Mouse (Mus musculus) spleen, adult 18-20 months (tissue): ENCODE data around the gene Adam15.

Experiments used
- DNase-seq, 2 experiments: peaks; one replicate each; pipeline ENCODE4 v3.0.0; 2022; ENCODE audit warnings: mixed read lengths in 2 of 2

The Adam15 gene

DNA sequence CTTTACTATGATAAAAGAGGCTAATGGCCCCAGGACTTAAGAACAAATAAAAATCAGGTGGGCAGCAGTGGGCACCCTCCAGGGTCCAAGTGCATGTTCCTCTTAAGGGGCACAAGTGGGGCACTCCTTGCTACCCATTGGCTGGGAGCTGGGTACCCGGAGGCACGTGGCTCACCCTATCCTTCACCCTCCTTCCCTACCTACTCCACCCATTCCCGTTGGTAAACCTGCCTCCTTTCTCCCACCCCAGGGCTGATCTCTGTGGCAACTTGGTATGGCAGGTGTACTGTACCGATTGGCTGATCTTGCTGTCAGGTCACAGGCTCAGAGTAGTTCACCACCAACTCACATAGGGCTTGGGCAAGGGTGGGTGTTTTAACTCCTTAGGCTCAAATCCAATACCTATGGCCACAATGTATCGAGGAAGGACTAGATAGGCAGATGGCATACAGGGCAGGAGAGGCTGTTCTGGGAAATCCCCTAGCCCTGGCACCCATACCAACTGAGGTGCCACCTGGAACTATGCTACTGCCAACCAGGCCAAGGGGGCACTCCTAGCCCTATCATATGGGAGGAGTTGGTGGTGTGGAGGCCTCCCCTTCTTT is 34.0 kb upstream of the Adam15 start:
- no peak for DNase-seq

DNA sequence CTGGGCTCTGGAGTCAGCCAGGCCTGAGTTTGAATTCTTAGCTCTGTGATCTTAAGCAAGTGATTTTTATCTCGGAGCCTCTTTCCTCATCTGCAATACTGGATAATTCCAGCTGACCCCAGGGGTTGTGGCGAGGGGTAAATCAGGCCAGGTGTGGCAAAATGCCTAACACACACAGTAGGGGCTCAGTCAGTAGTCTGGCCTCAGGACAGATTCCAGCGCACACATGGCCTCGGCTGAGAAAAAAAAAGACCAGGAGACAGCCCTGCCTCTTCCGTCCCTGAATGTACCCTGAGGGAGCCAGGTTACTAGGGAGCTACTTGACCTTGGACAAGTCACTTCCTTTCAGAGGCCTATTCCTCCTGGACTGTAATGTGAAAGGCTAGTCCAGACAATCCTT is 33.2 kb upstream of the Adam15 start:
- no peak for DNase-seq

DNA sequence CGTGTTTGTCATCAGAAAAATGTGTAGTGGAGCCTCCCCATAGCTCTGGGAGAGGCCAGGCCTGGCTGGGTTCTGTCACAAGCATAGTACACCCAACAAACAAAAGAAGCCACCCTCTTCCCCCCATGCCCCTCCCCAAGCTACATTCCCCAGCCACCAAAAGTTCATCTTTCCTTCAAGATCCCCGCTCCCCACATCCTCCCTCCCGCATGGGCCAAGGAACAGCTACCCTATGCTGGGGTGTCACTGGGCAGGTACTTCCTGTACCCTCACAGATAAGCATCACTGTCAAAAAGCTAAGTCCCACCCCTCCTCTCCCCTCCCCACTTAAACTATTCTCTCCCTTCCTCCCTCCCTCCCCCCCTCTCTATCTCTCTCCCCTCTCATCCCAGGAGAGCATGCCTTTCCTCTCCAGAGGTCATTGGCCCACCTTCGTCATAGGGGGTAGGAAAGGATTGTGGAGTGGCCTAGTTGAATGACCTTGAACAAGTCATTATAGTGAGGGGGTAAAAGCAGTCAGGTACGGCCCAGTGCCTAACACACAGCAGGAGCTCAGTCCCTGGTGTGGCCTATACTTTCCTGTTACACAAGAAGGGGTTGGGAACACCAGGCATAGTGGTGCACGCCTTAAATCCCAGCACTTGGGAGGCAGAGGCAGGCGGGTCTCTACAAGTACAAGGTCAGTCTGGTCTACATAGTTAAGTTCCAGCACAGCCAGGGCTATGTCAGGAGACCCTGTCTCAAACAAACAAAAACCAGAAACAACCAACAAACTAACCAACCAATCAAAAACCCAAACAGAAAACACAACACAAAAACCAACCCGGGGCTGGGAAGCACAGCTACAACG is 32.5 kb upstream of the Adam15 start:
- DNase-seq: no peak

DNA sequence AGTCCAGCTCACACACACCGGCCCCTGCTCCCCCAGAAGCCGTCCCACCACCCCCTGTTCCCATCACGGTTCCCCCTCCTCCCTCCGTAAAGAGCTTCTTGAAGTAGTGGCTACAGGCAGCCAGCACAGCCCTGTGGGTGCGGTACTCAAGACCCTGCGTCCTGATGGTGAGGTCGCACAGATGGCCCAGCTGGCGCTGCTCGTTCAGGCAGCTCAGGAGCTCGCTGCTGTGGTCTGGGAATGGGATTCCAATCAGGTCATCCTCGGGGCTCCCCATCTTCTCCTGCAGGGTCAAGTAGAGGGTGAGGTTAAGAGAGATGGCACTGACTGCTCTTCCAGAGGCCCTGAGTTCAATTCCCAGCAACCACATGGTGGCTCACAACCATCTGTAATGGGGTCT is 31.4 kb upstream of the Adam15 start:
- DNase-seq: no peak

DNA sequence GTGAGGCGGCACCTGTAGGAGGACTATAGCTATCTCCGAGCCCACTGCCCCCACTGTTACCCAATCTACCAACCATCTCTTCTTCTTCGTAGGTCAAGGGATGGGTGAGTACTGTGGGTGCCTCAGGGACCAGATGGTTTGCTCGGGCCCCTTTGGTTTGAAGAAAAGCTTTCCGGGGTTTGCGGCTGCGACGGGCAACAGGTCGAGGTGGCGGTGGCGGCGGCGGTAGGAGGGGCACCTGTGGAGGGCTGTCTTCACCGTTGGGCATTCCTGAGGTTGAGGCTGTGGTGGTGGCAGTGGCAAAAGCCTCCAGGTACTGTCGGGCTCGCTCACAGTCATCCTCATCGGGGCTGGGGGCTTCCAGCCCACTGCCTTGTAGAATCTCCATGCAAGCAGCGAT is 30.9 kb upstream of the Adam15 start:
- DNase-seq: no peak

DNA sequence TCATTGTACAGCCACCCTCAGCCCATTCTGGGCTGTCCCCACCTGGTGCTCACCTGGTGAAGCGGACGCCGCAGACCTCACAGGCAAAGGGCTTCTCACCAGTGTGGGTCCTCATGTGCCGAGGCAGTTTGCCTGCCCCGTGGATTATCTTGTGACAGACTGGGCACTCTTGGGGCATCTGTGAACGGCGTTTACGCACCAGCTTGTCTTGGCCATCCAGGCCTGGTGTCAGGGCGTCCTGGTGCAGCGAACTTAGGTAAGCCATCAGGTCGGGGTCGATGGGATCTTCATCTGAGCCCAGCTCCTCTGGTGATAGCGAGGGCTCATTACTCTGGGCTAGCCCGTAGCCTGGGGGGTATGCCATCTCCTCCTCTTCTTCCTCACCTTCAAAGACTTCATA is 30.5 kb upstream of the Adam15 start:
- no peak for DNase-seq

DNA sequence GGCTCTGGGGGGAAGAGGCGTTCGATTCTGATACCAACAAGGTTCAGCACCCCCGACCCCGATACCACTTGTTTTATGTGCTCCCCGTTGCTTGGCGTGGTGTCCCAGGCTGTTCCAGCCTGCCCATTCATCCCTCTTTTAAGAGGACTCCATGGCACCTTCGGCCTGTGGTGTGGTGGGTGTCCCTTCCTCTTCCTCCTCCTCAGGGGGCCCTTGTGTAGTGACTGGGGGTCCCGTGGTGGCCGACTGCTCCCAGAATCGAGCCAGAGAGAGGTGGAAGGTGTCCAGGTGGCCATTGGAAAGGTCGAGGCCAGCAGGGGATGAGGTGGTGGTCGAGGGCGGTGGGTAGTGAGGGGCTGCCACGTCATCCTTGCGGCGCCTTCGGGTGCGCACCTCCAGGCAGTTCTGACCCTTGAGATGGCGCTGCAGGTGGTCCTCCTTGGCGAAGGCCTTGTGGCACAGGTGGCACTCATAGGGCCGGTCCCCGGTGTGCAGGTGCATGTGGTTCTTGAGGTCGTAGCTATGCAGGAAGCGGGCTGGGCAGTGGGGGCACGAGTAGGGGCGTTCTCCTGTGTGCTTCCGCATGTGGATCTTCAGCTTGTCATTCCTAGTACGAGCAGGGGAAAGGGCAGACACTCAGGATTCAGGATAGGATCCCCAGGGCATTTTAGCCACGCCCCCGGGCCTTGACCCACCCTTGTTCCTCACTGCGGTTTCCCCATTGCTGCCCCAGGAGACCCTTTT is 29.8 kb upstream of the Adam15 start:
- peak in 1 of 2 experiments; percentile 42 for DNase-seq

DNA sequence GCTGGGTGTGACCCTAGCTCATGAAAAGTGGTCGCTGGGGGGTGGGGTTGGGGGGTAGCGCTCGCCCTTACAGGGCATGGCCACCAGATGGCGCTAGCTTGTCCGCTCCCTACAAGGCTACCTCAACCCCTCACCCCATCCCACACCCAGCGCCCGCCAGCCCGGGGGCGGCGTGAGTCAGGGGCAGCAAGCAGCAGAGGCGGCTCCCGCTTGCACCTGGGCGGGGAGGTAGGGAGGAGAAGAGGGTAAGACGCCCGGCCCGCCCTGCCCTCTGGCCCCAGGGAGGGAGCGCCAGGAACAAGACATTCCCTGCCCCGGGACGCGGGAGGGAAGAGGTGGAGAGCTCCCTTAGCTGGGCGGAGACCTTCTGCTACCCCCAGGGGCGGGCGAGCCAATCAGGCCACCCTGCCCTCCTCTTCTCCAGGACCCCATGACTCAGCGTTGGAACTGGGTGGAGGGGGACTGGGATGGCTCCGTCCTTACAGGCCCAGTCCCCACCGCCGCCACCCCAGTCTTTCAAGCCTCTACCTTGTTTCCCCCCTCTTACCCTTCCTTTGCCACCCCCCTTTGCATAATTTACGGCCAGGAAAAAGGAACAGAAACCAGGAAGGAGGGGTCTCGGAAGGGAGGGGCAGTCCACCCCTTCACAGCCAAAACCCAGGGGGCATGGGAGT is 28.7 kb upstream of the Adam15 start:
- DNase-seq: peak; percentile 52 to 65

DNA sequence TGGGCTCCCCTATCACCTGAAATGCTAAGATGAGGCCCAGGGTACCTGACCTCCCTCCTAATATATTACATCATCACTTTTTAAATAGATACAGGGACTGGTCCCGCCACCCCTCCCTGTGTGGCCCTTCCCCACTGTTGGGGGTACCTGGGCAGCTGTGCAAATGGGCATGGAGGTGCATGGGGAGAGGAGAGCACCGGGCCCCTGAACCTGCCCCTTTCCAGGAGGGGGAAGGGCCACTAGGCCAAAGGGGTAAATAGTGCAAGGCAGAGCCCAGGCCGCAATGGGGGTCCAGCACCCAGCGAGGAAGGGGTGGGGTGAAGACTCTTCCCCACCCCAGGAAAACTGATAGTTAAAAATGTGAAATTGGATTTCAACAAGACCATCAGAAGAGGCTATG is 28.0 kb upstream of the Adam15 start:
- no peak for DNase-seq

DNA sequence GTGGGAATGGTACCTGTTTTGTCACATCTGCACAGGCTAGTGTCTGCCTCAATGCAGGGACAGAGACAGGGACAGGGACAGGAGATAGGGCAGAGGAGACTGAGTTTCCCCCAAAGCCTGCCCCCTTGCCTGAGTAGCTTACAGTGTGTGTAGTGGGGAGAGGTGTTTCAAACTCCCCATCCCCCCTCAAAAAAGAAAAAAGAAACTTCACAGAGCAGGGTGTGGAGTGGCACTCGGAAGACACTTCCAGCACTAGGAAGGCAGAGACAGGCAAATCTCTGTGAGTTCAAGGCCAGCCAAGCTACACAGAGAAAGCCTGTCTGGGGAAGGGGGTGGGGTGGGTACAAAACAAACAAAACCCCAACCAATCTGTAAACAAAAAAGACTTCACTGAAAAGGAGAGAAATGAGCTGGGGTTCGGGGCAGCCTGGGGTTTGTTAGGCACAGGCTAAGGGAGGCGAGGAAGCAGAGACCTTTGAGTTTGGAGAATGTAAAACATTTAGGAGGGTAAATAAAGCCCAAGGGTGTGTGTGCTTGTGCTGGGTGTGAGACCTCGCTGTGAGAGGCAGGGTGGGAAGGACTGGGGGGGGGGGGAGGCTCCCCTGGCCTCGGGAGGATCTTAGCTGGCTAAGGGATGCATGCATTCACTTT is 23.9 kb upstream of the Adam15 start:
- DNase-seq: no peak

DNA sequence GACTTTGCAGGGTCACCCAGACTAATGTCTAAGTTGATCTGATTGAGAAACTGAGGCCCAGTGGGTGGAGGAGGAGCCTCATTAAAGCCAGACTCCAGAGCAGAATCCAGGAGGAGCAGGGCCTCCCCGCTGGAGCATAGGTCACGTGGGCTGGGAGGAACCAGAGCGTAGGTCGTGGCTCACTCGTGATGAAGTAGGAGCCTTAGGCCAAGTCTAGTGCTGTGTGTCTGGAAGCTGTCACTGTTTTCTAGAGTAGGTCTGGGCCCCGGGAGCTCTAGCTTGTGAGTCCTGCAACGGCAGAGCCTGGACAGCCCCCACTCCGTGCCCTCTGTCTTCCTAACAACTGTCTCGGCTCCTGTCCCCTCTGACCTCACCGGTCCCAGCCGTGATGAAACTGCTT is 17.5 kb upstream of the Adam15 start:
- DNase-seq: no peak

DNA sequence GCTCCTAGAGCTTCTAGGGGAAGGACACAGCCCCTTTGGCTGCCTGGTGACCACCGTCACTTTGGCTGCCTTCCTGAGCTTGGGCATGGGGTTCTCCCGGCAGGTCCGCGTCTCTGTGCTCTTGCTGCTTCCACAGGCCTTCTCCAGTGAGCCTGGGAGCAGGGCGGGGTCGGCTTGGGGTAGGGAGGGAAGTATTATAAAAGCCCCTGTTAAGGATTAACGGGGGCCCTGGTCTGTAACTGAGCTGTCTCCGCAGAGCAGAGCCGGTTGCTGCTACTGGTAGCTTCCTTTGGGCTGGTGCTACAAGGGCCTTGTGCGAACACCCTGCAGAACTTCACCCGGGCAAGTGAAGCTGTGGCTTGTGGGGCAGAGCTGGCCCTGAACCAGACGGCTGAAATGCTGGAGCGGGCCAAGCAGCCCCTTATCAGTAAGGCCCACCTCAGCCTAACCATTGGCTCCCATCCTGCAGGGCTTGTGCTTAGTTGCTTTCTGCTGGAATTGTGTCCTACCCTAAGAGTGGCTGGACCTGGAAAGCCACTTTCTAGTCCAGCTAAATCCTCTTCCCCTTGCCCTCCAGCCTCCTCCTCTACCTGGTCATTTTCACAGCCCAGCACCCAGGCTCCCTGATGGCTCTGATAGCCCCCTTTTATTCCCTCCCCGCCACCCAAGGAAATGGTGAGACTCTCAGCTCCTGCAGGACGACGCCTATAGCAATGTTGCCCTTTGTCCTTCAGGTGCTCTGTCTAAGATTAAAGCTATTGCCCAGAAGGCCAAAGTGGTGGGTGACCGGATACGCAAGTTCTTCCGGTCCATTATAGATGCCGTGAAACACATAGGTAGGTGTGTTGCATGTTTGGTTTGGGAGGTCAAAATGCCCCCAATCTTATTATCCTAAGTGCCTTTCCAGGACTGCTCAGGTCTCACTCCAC is 16.0 kb upstream of the Adam15 start:
- DNase-seq: no peak

DNA sequence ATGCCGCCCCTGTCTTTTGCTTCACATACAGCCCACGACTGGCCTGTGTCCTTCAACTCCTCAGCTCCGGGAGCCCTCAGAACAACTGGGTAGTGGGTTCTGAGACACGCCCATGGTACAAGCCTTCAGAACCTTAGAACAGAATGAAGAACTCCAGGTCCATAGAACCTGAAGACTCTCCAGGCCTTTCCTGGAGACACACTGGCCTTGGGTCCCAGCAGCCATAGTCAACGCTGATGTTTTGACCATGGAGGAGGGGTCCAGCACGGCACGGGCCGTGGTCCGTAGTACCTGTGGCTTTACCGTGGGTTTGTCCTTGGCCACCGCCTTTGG is 15.3 kb upstream of the Adam15 start, which contains the start of gene Dcst1:
TSS of gene Dcst1 (minus strand) at position 101 of the 333 bp plus-strand sequence.
- no peak for DNase-seq

DNA sequence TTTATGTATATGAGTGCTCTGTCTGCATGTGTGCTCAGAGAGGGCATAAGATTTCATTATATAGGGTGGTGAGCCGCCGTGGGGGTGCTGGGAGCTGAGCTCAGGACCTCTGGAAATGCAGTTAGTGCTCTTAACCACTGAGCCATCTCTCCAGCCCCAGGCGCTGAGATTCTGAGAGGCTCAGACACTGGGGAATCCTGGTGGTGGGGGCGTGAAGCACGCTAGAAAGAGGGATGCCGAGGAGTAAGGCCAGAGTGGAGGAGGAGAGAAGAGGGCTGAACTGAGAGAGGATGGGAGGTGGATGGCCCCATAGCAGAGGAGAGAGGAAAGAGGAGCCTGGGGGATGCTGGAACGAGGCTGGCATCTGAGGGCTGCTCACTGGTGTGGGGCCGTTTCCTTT is 14.8 kb upstream of the Adam15 start:
- no peak for DNase-seq

DNA sequence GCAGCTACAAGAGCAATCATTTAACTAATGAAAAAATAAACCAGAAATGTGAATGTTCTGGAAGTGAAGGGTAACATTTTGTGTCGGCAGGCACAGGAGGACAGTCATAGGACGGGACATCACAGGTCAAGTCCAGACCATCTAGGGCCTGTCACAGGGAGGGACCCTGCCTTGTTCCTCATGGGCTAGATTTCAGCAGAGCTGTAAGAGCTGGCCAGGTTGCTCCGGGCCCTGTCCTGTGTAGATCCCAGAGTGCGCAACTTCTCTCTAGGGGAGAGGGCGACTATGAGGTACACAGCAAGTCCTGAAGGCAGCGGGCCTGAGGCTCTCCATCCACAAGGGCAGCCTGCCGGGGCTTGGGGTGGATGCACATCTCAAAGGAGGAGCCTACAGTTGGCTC is 11.9 kb upstream of the Adam15 start, which contains the start of gene Dcst2:
TSS of gene Dcst2 (plus strand) at position 301 of the 400 bp plus-strand sequence.
- no peak for DNase-seq

DNA sequence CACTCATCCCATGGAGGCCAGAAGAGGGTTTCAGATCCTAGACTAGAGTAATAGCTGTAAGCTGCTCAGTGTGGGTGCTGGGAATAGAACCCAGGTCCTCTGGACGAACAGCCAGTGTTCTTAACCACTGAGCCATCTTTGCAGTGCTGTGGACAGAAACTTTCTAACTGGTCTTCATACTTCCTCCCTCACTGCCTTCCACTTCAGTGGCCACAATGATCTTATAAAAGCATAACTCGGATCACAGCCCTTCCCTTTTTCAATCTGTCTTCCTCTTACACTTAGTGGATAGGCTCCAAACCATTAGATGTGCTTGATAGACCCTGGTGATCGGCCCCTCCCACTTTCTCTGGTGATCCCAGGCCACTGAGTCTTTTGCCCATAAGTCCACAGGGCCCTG is 10.4 kb upstream of the Adam15 start:
- no peak for DNase-seq

DNA sequence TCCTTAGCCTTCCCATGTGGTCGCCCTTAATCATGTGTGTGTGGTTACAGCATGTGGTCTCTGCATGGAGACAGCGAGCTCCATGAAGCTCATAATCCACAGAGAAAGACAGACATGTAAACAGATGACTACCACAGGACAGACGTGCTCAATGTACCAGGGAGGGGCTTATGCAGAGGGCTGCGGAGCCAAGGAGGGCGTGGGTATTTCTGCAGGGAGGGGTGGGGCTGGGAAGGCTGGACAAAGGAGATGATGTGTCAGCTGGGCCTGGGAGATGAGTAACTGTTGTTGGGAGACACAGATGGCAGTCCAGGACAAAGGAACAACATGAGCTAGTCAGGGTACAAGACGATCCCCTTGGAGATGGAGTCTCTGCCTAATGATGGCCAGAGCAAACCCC is 9.8 kb upstream of the Adam15 start:
- DNase-seq: no peak

DNA sequence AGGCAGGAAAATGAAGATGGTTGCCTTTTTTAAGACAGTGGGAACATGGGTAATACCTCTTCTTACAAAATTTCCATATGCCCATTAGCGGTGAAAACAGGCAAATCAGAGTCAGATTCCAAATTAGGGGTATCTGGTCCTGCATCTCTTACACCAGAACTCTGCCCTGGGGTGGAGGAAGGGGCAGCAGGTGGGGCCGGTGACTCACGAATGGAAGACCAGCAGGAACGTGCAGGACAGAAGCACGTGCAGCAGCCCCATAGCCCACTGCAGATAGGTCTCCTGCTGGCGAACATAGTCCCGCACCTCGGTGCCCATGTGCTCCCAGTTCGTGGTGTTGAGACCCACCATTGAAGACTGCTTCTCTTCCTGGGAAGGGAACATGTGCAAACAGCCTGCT is 6.2 kb upstream of the Adam15 start:
- no peak for DNase-seq

DNA sequence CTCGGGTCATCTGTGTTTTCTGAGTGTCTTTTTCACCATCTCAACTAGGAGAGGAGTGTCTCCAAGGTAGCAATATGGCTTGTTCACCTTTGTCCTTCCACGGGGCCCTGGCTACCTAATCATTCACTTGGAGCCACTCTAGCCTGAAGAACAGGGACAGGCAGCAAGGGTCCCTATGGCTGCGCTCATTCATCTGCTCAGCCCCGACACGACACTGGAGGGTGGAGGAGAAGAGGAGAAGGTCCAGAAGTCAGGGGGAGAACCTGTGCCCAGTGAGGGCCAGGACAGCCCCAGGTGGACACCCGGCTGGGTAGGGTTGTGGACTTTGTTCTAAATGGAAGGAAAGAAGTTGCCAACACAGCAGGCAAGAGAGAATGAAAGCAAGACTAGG is 5.7 kb upstream of the Adam15 start:
- DNase-seq: no peak

DNA sequence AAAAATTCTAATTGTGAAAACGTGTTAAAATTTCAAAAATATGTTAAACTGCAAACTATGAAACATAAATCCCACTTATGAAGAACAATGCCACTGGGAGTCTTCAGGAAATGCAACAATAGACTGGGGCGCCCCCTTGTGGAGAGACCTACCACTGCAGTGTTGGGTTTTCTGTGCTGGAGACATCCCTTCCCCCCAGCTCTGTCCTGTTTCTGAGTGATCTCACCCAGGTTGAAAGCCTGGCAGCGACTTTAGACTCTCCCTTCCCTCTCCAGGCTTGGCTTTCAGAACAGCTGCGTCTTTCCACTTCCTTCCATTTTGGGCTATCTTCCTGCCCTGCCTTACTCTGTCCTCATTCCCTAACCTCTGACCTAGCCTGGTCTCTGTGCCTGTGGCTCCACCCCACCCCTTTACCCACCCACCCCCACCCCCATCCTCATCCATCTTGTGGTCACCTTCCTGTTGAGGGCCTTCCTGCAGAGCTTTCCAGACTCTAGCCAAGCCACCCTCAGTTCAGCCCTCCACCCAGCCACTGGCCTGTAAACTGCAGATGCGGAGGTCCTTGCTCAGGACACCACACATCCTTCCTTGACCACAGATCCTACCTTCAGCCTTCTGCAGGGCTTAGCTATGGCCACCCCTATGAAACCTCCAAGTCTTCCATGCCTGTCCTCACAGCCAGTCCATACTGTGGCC is 5.2 kb upstream of the Adam15 start:
- peak; percentile 50 to 80 for DNase-seq

DNA sequence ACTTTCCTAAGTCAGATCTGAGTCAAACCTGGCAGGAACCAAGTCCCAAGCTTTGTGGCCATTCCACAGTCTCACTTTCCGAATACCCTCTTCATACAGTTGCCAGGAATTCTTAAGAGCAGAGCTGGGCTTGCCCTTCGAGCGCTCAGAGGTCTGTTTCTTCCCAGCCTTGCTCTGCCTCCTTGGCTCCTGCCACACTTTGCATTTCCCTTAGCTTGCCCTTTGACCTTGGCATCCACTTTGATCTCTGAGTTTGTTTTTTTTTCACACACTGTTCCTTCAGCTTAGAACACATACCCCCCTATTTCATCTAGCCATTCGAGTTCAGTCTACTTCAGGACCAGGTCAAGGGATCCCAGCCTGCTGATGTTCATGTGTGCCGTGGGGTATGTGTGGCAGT is 1.5 kb upstream of the Adam15 start:
- no peak for DNase-seq
